Mouse (Mus musculus): ENCODE data around the gene Prkce. TPM values are rescaled to one million over a fixed set of nuclear protein-coding genes. Genes with fewer than 3 reads are reported as not detected.

The Prkce gene
- polyA plus RNA-seq, 1 experiment from 2014 or later: 48.0 TPM

- 70% methylated on average over 21 of the region's 21 CpGs for WGBS
Observed at GRCm38 (mm10) chr17:86249499-86250405, 82.2 kb downstream of the Prkce start.

GRCm38 (mm10) chr17:86250406-86250905 is 82.9 kb downstream of the Prkce start:
- no peak; the same call in 1 of the 2 replicates for ATAC-seq (ENCODE audit: low FRiP score)
- H3K27me3 ChIP-seq (replicated peaks): no peaks in the 10 kb centered on the region
- H3K27ac ChIP-seq (replicated peaks): peak overlapping the region; percentile 42
- no peak overlapping the region for H3K4me2 ChIP-seq
- H3K4me3 ChIP-seq (replicated peaks): no peak overlapping the region
- WGBS: 72% methylated on average over 7 of the region's 7 CpGs
- no peak overlapping the region for H3K9ac ChIP-seq (replicated peaks)
- H3K4me1 ChIP-seq: peaks cover 31% of the 10 kb centered on the region
- H3K36me3 ChIP-seq: no peaks in the 10 kb centered on the region
- no peaks in the 10 kb centered on the region for H3K9me3 ChIP-seq (replicated peaks)

More at GRCm38 (mm10) chr17:86249499-86250405, 82.2 kb downstream of the Prkce start:
- Histone ChIP-seq H3K4me1 (peaks cover 31% of the 10 kb centered on the region), H3K9ac (replicated peaks) (no peak overlapping the region), H3K9me3 (replicated peaks) (no peaks in the 10 kb centered on the region), H3K4me3 (replicated peaks) (no peak overlapping the region), H3K27me3 (replicated peaks) (no peaks in the 10 kb centered on the region), H3K27ac (replicated peaks) (peak overlapping the region; percentile 42), H3K36me3 (no peaks in the 10 kb centered on the region), H3K4me2 (no peak overlapping the region)
- 0 out of 2 replicates have a peak, but pooled peaks have one; percentile 15 for ATAC-seq (ENCODE audit: low FRiP score)

- H3K27me3 ChIP-seq (replicated peaks): no peaks in the 10 kb centered on the region
- no peak overlapping the region for H3K4me3 ChIP-seq (replicated peaks)
- no peaks in the 10 kb centered on the region for H3K36me3 ChIP-seq
- no peak overlapping the region for H3K9ac ChIP-seq (replicated peaks)
- H3K27ac ChIP-seq (replicated peaks): peak overlapping the region; percentile 51; the same call in 1 of the 2 replicates
- H3K4me1 ChIP-seq: peaks cover 27% of the 10 kb centered on the region
- ATAC-seq (ENCODE audit: low FRiP score): no peak
- H3K4me2 ChIP-seq: no peak overlapping the region
- no peaks in the 10 kb centered on the region for H3K9me3 ChIP-seq (replicated peaks)
- 87% methylated on average over 9 of the region's 9 CpGs for WGBS
Observed at GRCm38 (mm10) chr17:86253884-86254283, 86.3 kb downstream of the Prkce start.

- H3K27ac ChIP-seq (replicated peaks): no peak overlapping the region; the same call in 1 of the 2 replicates
- peak; percentile 77 for ATAC-seq (ENCODE audit: low FRiP score)
- WGBS: 71% methylated on average over 8 of the region's 8 CpGs
- H3K36me3 ChIP-seq: no peaks in the 10 kb centered on the region
- H3K4me1 ChIP-seq: peaks cover 30% of the 10 kb centered on the region
- no peaks in the 10 kb centered on the region for H3K9me3 ChIP-seq (replicated peaks)
- H3K27me3 ChIP-seq (replicated peaks): no peaks in the 10 kb centered on the region
- no peak overlapping the region for H3K4me3 ChIP-seq (replicated peaks)
- no peak overlapping the region for H3K4me2 ChIP-seq
- H3K9ac ChIP-seq (replicated peaks): no peak overlapping the region
Observed at GRCm38 (mm10) chr17:86254285-86254684, 86.7 kb downstream of the Prkce start.

- no peak for ATAC-seq (ENCODE audit: low FRiP score)
- WGBS: 95% methylated on average over 6 of the region's 6 CpGs
- H3K27me3 ChIP-seq (replicated peaks): no peaks in the 10 kb centered on the region
- no peak overlapping the region for H3K9ac ChIP-seq (replicated peaks)
- no peak overlapping the region for H3K4me3 ChIP-seq (replicated peaks)
- no peak overlapping the region; the same call in 1 of the 2 replicates for H3K27ac ChIP-seq (replicated peaks)
- peaks cover 31% of the 10 kb centered on the region for H3K4me1 ChIP-seq
- no peaks in the 10 kb centered on the region for H3K9me3 ChIP-seq (replicated peaks)
- H3K4me2 ChIP-seq: no peak overlapping the region
- no peaks in the 10 kb centered on the region for H3K36me3 ChIP-seq
Observed at GRCm38 (mm10) chr17:86254978-86255377, 87.4 kb downstream of the Prkce start.

GRCm38 (mm10) chr17:86256730-86257131 is 89.1 kb downstream of the Prkce start:
- Histone ChIP-seq H3K4me1 (peaks cover 39% of the 10 kb centered on the region), H3K9ac (replicated peaks) (no peak overlapping the region), H3K27ac (replicated peaks) (no peak overlapping the region), H3K4me2 (no peak overlapping the region), H3K4me3 (replicated peaks) (no peak overlapping the region), H3K36me3 (no peaks in the 10 kb centered on the region), H3K27me3 (replicated peaks) (no peaks in the 10 kb centered on the region), H3K9me3 (replicated peaks) (no peaks in the 10 kb centered on the region)
- WGBS: 78% methylated on average over 10 of the region's 10 CpGs
- no peak for ATAC-seq (ENCODE audit: low FRiP score)

- ATAC-seq (ENCODE audit: low FRiP score): no peak
- Histone ChIP-seq H3K9me3 (replicated peaks) (no peaks in the 10 kb centered on the region), H3K36me3 (no peaks in the 10 kb centered on the region), H3K4me3 (replicated peaks) (no peak overlapping the region), H3K9ac (replicated peaks) (no peak overlapping the region), H3K27ac (replicated peaks) (peak overlapping the region; percentile 29; the same call in 1 of the 2 replicates), H3K27me3 (replicated peaks) (no peaks in the 10 kb centered on the region), H3K4me2 (no peak overlapping the region), H3K4me1 (peaks cover 46% of the 10 kb centered on the region)
- 41% methylated on average over 8 of the region's 8 CpGs for WGBS
Observed at GRCm38 (mm10) chr17:86261067-86261466, 93.5 kb downstream of the Prkce start.

- no peak for ATAC-seq (ENCODE audit: low FRiP score)
- H3K4me2 ChIP-seq: no peak overlapping the region
- H3K4me3 ChIP-seq (replicated peaks): no peak overlapping the region
- no peaks in the 10 kb centered on the region for H3K9me3 ChIP-seq (replicated peaks)
- WGBS: 85% methylated on average over 11 of the region's 11 CpGs
- H3K27me3 ChIP-seq (replicated peaks): no peaks in the 10 kb centered on the region
- no peak overlapping the region for H3K9ac ChIP-seq (replicated peaks)
- H3K4me1 ChIP-seq: peaks cover 51% of the 10 kb centered on the region
- H3K36me3 ChIP-seq: no peaks in the 10 kb centered on the region
- H3K27ac ChIP-seq (replicated peaks): no peak overlapping the region
Observed at GRCm38 (mm10) chr17:86263985-86264649, 96.5 kb downstream of the Prkce start.

- Histone ChIP-seq H3K9me3 (replicated peaks) (no peaks in the 10 kb centered on the region), H3K4me2 (no peak overlapping the region), H3K27me3 (replicated peaks) (no peaks in the 10 kb centered on the region), H3K36me3 (no peaks in the 10 kb centered on the region), H3K4me1 (peaks cover 37% of the 10 kb centered on the region), H3K9ac (replicated peaks) (no peak overlapping the region), H3K27ac (replicated peaks) (no peak overlapping the region), H3K4me3 (replicated peaks) (no peak overlapping the region)
- 62% methylated on average over 6 of the region's 6 CpGs for WGBS
- peak; percentile 75; the same call in 1 of the 2 replicates for ATAC-seq (ENCODE audit: low FRiP score)
Observed at GRCm38 (mm10) chr17:86266051-86266450, 98.5 kb downstream of the Prkce start.

- no peaks in the 10 kb centered on the region for H3K9me3 ChIP-seq (replicated peaks)
- H3K27me3 ChIP-seq (replicated peaks): no peaks in the 10 kb centered on the region
- no peak for ATAC-seq (ENCODE audit: low FRiP score)
- H3K4me1 ChIP-seq: peaks cover 34% of the 10 kb centered on the region
- no peak overlapping the region for H3K27ac ChIP-seq (replicated peaks)
- no peaks in the 10 kb centered on the region for H3K36me3 ChIP-seq
- no peak overlapping the region for H3K4me2 ChIP-seq
- WGBS: 77% methylated on average over 6 of the region's 6 CpGs
- H3K9ac ChIP-seq (replicated peaks): no peak overlapping the region
- H3K4me3 ChIP-seq (replicated peaks): no peak overlapping the region
Observed at GRCm38 (mm10) chr17:86267126-86267760, 99.7 kb downstream of the Prkce start.

GRCm38 (mm10) chr17:86269639-86270038 is 102.1 kb downstream of the Prkce start:
- H3K27ac ChIP-seq (replicated peaks): no peak overlapping the region
- no peak overlapping the region for H3K9ac ChIP-seq (replicated peaks)
- ATAC-seq (ENCODE audit: low FRiP score): no peak
- no peaks in the 10 kb centered on the region for H3K27me3 ChIP-seq (replicated peaks)
- H3K4me2 ChIP-seq: no peak overlapping the region
- no peaks in the 10 kb centered on the region for H3K9me3 ChIP-seq (replicated peaks)
- H3K4me3 ChIP-seq (replicated peaks): no peak overlapping the region
- H3K4me1 ChIP-seq: peaks cover 34% of the 10 kb centered on the region
- WGBS: 89% methylated on average over 8 of the region's 8 CpGs
- H3K36me3 ChIP-seq: no peaks in the 10 kb centered on the region
